Mouse (Mus musculus) kidney, embryonic 14.5 days (tissue): ENCODE data around the gene Pck2. TPM values are rescaled to one million over a fixed set of nuclear protein-coding genes. Genes with fewer than 3 reads are reported as not detected.

Source experiments
- ATAC-seq: fragments of 200-750 bp; cut with Nextera tagmentation; 2 replicates; pipeline ENCODE4 v1.8.0; 2017; ENCODE audit warnings: moderate number of reproducible peaks, mild to moderate bottlenecking, moderate TSS enrichment, moderate library complexity; ENCODE audit not compliant: low FRiP score, low TSS enrichment
- H3K27ac ChIP-seq: fragments of 300-500 bp; sonication (generic); 2 replicates; pipeline ENCODE4 v1.5.1; 2014; ENCODE audit warnings: low read depth, mild to moderate bottlenecking, low read length, moderate library complexity, mixed read lengths
- H3K27me3 ChIP-seq: fragments of 300-500 bp; sonication (generic); 2 replicates; pipeline ENCODE4 v1.6.1; 2014; ENCODE audit warnings: mild to moderate bottlenecking, low read length; ENCODE audit not compliant: control insufficient read depth, insufficient read depth
- H3K36me3 ChIP-seq: fragments of 300-500 bp; sonication (generic); 2 replicates; pipeline ENCODE4 v1.6.1; 2014; ENCODE audit warnings: low read length, mixed read lengths; ENCODE audit not compliant: control insufficient read depth, insufficient read depth
- H3K4me1 ChIP-seq: fragments of 300-500 bp; sonication (generic); 2 replicates; pipeline ENCODE4 v1.6.1; 2014; ENCODE audit warnings: low read length, mixed read lengths; ENCODE audit not compliant: control insufficient read depth, insufficient read depth
- H3K4me2 ChIP-seq: fragments of 300-500 bp; sonication (generic); replicated peaks from 2 replicates; pipeline ENCODE4 v1.6.1; 2014; ENCODE audit warnings: low read depth, mild to moderate bottlenecking, low read length
- H3K4me3 ChIP-seq: fragments of 300-500 bp; sonication (generic); 2 replicates; pipeline ENCODE4 v1.5.1; 2014; ENCODE audit warnings: mild to moderate bottlenecking, low read length
- H3K9ac ChIP-seq: fragments of 300-500 bp; sonication (generic); 2 replicates; pipeline ENCODE4 v1.6.1; 2014; ENCODE audit warnings: low read depth, mild to moderate bottlenecking, low read length, moderate library complexity
- H3K9me3 ChIP-seq: fragments of 300-500 bp; sonication (generic); 2 replicates; pipeline ENCODE4 v1.6.1; 2016; ENCODE audit warnings: low read length; ENCODE audit not compliant: control insufficient read depth
- WGBS: fragments of 180-500 bp; shearing (Covaris S2); extraction: QIAGEN DNeasy Blood & Tissue Kit; methylation state at CpG from one replicate; pipeline ENCODE4 v1.1.7; 2014; 5-methylcytosine and 5-hydroxymethylcytosine counted together
- polyA plus RNA-seq: library from polyadenylated mRNA; unstranded; fragments of >200 nt; fragmentation: Nextera tagmentation; extraction: Ambion mirVana; gene quantifications from 2 replicates; pipeline ENCODE4 v1.2.1, GENCODE M21; 2014

The Pck2 gene
- polyA plus RNA-seq, 1 experiment from 2014 or later: 37.1 TPM

DNA sequence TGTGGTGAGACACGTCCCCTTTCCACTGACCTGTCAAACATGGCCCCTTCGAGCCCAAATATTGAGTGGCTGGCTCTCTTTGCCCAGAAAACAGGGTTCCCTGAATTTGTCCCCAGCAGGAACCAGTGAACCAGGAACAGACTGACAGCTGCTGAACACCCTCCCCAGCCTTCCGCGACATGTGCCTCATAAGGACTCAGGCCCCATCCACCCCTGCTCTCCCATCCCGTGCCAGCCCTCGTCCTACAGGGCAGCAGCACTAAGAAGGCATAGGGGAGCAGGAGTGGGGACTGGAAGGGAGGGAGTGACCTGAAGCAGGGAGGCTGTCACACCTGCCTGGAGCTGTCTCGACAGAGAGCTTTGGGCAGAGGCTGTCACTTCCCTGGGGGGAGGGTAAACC lies 32.3 kb upstream of the Pck2 start:
- 0 out of 2 replicates have a peak, but pooled peaks cover 3% of the 10 kb centered on the region for H3K4me1 ChIP-seq
- peaks cover 8% of the 10 kb centered on the region; the same call in 1 of the 2 replicates for H3K27me3 ChIP-seq
- H3K27ac ChIP-seq: no peak overlapping the region
- ATAC-seq: no peak
- no peaks in the 10 kb centered on the region for H3K9me3 ChIP-seq
- no peak overlapping the region for H3K4me2 ChIP-seq
- H3K9ac ChIP-seq: no peak overlapping the region
- 36% methylated on average over 7 of the region's 7 CpGs for WGBS
- H3K4me3 ChIP-seq: no peak overlapping the region
- no peaks in the 10 kb centered on the region for H3K36me3 ChIP-seq

DNA sequence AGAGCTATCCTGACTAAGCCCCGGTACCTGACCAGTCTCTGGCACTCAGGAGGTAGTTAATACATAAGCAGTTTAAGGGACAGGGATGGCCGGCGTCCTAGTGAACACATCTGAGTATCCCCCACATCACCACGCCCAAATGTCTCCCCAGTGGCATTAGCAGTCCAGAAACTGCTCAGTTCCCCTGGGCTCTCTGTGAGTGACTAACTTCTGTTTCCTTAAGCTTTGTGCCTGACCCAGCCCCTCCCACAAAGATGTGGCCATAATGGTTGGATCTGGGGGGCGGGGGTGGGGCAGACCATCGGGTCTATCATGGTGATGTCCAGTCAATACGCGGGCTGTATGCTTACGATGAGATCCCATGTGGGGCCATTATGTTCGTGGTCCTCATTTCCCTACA lies 30.5 kb upstream of the Pck2 start:
- Histone ChIP-seq H3K4me2 (no peak overlapping the region), H3K36me3 (no peaks in the 10 kb centered on the region), H3K27me3 (peaks cover 8% of the 10 kb centered on the region; the same call in 1 of the 2 replicates), H3K9ac (no peak overlapping the region), H3K4me3 (no peak overlapping the region), H3K27ac (no peak overlapping the region), H3K4me1 (0 out of 2 replicates have a peak, but pooled peaks cover 3% of the 10 kb centered on the region), H3K9me3 (no peaks in the 10 kb centered on the region)
- 79% methylated on average over 10 of the region's 10 CpGs for WGBS
- no peak for ATAC-seq

DNA sequence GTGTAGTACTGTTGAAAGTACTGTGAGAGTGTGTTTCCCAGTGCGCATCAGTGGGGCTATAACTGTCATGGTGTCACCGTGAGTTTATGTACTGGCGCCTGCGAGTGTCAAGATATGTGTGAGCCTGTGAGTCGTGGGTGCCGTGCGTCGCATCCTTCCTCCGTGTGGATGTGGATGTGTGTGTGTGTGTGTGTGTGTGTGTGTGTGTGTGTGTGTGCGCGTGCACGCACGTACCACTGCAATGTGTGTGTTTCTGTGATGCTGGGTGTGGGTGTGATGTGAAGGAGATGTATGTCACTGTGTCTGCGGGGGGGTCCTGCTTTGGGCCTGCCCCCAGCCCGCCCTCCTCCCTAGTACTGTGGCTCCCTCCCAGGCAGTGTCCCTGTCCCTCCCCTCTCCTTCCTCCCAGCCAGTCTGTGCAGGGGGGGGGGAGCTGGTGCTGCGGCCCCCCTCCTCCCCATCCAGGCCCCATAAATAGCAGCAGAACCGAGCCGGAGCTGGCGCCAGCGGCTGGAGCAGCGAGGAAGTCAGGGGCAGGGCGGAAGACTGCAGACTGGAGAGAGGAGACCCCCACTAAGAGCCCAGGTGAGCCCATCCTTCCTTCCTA lies 29.8 kb upstream of the Pck2 start, which contains the start of gene Cpne6:
Cpne6 (plus strand) TSS at position 321 of the 607 bp plus-strand sequence.
- Histone ChIP-seq H3K9ac (no peak within 1 kb of the TSS), H3K27ac (no peak within 1 kb of the TSS), H3K27me3 (peaks cover 8% of the 10 kb centered on the region; the same call in 1 of the 2 replicates), H3K4me1 (0 out of 2 replicates have a peak, but pooled peaks cover 3% of the 10 kb centered on the region), H3K9me3 (no peaks in the 10 kb centered on the region), H3K4me3 (no peak within 1 kb of the TSS), H3K4me2 (no peak within 1 kb of the TSS), H3K36me3 (no peaks in the 10 kb centered on the region)
- WGBS: 68% methylated on average over 20 of the region's 22 CpGs
- ATAC-seq: no peak

DNA sequence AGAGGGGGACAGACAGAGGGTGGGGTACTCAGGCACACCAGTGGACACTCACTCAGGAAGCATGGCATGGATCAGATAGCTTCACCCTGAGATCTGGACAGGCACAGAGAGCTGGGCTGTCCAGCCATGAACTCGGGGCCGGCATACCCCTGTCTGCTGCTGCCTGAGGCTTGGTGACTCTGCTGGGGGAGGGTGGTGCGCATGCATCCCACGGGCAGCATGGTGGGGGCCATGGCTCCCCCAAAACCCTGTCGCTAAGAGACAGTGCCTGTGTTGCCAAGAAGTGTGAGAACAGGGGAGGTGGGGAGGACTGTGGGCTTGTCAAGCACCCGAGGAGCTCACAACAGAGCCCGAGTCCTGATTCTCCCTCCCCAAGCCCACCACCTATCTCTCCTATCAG lies 29.0 kb upstream of the Pck2 start:
- H3K4me3 ChIP-seq: no peak overlapping the region
- H3K4me2 ChIP-seq: no peak overlapping the region
- WGBS: 51% methylated on average over 7 of the region's 7 CpGs
- ATAC-seq: 0 out of 2 replicates have a peak, but pooled peaks have one; percentile 12
- no peak overlapping the region for H3K27ac ChIP-seq
- H3K9me3 ChIP-seq: no peaks in the 10 kb centered on the region
- H3K27me3 ChIP-seq: peaks cover 8% of the 10 kb centered on the region; the same call in 1 of the 2 replicates
- no peak overlapping the region for H3K9ac ChIP-seq
- 0 out of 2 replicates have a peak, but pooled peaks cover 3% of the 10 kb centered on the region for H3K4me1 ChIP-seq
- no peaks in the 10 kb centered on the region for H3K36me3 ChIP-seq

DNA sequence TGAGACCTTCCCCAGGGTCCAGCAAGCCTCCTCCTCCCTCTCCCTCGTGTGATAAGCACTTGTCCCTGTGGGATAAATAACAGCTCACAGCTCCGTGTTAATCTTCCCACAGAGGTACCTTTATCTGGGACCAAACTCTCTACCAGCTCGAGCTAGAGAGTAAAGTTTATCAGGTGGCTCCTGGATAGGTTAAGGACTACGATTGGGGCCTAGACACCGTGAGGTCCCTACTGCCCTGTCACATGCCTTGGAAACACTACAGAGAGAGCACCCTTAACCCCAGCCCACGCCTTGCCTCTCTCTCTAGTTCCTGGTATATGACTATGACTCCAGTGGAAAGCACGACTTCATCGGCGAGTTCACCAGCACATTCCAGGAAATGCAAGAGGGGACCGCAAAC lies 26.1 kb upstream of the Pck2 start:
- Histone ChIP-seq H3K27me3 (peaks cover 10% of the 10 kb centered on the region; the same call in 1 of the 2 replicates), H3K9me3 (no peaks in the 10 kb centered on the region), H3K9ac (no peak overlapping the region), H3K4me2 (no peak overlapping the region), H3K27ac (no peak overlapping the region), H3K4me1 (no peaks in the 10 kb centered on the region), H3K4me3 (no peak overlapping the region), H3K36me3 (no peaks in the 10 kb centered on the region)
- ATAC-seq: no peak
- 70% methylated on average over 10 of the region's 10 CpGs for WGBS

DNA sequence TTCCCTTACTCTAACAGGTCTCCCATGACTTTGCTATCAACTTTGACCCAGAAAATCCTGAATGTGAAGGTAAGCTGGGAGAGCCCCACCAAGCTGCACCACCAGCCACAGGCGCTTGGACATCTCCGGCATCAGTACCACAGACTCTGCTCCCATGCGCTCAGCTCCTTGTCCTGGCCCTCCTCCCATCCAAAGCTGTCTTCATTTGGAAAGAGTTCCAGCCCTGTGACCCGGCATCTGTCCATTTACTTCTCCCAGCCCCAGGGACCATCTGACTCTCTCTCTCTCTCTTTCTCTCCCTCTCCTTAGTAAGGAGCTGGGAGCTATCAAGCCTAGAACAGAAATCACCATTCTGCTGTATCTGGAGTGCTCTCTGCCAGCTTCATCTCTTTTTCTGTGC lies 24.2 kb upstream of the Pck2 start:
- Histone ChIP-seq H3K9me3 (no peaks in the 10 kb centered on the region), H3K36me3 (no peaks in the 10 kb centered on the region), H3K27ac (no peak overlapping the region), H3K4me2 (no peak overlapping the region), H3K27me3 (peaks cover 17% of the 10 kb centered on the region; the same call in 1 of the 2 replicates), H3K9ac (no peak overlapping the region), H3K4me3 (no peak overlapping the region), H3K4me1 (0 out of 2 replicates have a peak, but pooled peaks cover 1% of the 10 kb centered on the region)
- 85% methylated on average over 4 of the region's 4 CpGs for WGBS
- ATAC-seq: no peak

DNA sequence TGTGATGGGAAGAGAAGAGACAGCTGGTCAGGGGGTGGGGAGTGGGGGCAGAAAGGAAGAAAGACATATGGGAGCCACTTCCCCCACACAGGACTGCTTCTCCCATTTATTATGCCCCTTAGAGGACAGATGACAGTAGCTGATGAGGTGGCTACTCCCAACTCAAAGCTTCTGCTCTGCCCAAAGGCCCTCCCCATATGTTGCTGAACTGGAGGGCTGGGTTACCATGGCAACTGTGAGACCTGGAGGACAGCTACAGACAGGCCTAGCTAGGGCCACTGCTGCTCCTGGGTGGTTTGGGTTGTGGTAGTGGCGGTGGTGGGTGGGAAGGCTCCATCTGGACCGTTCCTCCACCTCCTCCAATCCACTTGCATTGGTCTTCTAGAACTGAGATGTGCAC lies 21.2 kb upstream of the Pck2 start:
- no peak for ATAC-seq
- 0 out of 2 replicates have a peak, but pooled peaks cover 4% of the 10 kb centered on the region for H3K4me1 ChIP-seq
- no peaks in the 10 kb centered on the region for H3K9me3 ChIP-seq
- H3K9ac ChIP-seq: no peak overlapping the region
- H3K27me3 ChIP-seq: peaks cover 21% of the 10 kb centered on the region; the same call in 1 of the 2 replicates
- H3K4me3 ChIP-seq: no peak overlapping the region
- no peak overlapping the region for H3K27ac ChIP-seq
- 23% methylated on average over 2 of the region's 2 CpGs for WGBS
- no peak overlapping the region for H3K4me2 ChIP-seq
- H3K36me3 ChIP-seq: no peaks in the 10 kb centered on the region

DNA sequence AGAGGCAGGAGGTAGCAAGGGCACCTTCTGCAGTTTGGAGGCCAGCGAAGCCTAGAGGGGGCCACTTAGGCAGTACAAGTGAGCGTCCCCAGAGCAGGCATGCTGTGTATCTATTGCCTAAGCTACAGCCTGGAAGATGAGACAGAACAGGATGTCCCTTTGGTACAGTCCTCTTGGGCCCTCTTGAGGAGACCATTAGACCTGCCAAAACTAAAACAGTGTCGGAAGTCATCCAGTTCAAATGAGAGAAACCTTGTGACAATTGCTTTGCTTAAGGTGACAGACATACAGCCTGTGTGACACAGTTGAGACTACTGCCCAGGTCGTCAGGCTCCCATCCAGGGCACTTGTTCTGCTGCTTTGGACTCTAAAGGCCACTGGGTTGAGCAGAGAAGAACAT lies 20.5 kb upstream of the Pck2 start:
- H3K27ac ChIP-seq: no peak overlapping the region
- no peak for ATAC-seq
- no peak overlapping the region for H3K4me3 ChIP-seq
- H3K4me1 ChIP-seq: 0 out of 2 replicates have a peak, but pooled peaks cover 4% of the 10 kb centered on the region
- H3K27me3 ChIP-seq: peaks cover 21% of the 10 kb centered on the region; the same call in 1 of the 2 replicates
- H3K9ac ChIP-seq: no peak overlapping the region
- 70% methylated on average over 4 of the region's 4 CpGs for WGBS
- H3K9me3 ChIP-seq: no peaks in the 10 kb centered on the region
- no peaks in the 10 kb centered on the region for H3K36me3 ChIP-seq
- no peak overlapping the region for H3K4me2 ChIP-seq
